Mouse (Mus musculus) ES-Bruce4 (cell line): ENCODE measurements around the gene Trmo. TPM values are rescaled to one million over a fixed set of nuclear protein-coding genes. Genes with fewer than 3 reads are reported as not detected.
A peak's percentile ranks its signal among the peaks of the same experiment; 100 is the strongest.

Experiments used
- H3K27ac ChIP-seq: 2 replicates; pipeline ENCODE4 v1.5.1; 2012; ENCODE audit warnings: low read length, inconsistent platforms; ENCODE audit not compliant: insufficient read depth
- H3K27me3 ChIP-seq: 2 replicates; pipeline ENCODE4 v1.6.1; 2012; ENCODE audit warnings: mild to moderate bottlenecking, low read length, inconsistent platforms; ENCODE audit not compliant: control insufficient read depth, poor library complexity, insufficient read depth, severe bottlenecking
- H3K36me3 ChIP-seq: 2 replicates; pipeline ENCODE4 v1.6.1; 2012; ENCODE audit warnings: inconsistent platforms, mild to moderate bottlenecking, low read length, moderate library complexity; ENCODE audit not compliant: control insufficient read depth, poor library complexity, insufficient read depth, severe bottlenecking
- H3K4me1 ChIP-seq: one replicate; pipeline ENCODE4 v1.8.1; 2011; ENCODE audit warnings: low read length; ENCODE audit not compliant: control insufficient read depth, insufficient read depth
- H3K4me3 ChIP-seq: 2 replicates; pipeline ENCODE4 v1.5.1; 2011; ENCODE audit warnings: low read depth, mild to moderate bottlenecking, low read length
- H3K9ac ChIP-seq: 2 replicates; pipeline ENCODE4 v1.6.1; 2012; ENCODE audit warnings: low read depth, mild to moderate bottlenecking, inconsistent platforms; ENCODE audit not compliant: poor library complexity, severe bottlenecking
- H3K9me3 ChIP-seq: replicated peaks from 2 replicates; pipeline ENCODE4 v1.6.1; 2012; ENCODE audit warnings: mild to moderate bottlenecking, low read length, inconsistent platforms; ENCODE audit not compliant: control insufficient read depth, poor library complexity, insufficient read depth, severe bottlenecking
- CTCF ChIP-seq: IDR thresholded peaks from one replicate; pipeline ENCODE4 v1.8.1; 2011; ENCODE audit warnings: low read depth, low read length
- EP300 ChIP-seq: IDR thresholded peaks from 2 replicates; pipeline ENCODE4 v1.6.1; 2011; ENCODE audit warnings: low read depth, low read length; ENCODE audit not compliant: insufficient read depth
- POLR2A ChIP-seq: IDR thresholded peaks from one replicate; pipeline ENCODE4 v1.8.1; 2011; ENCODE audit warnings: low read length; ENCODE audit not compliant: insufficient read depth
- polyA plus RNA-seq: library from polyadenylated mRNA; stranded (reverse); fragments of >200 nt; gene quantifications from 2 replicates; pipeline ENCODE4 v1.2.4, GENCODE M21; 2011; ENCODE audit warnings: low read depth; ENCODE audit not compliant: missing spikeins, insufficient read depth, insufficient read length

Trmo gene
- polyA plus RNA-seq, 1 experiment: 10.1 TPM

DNA sequence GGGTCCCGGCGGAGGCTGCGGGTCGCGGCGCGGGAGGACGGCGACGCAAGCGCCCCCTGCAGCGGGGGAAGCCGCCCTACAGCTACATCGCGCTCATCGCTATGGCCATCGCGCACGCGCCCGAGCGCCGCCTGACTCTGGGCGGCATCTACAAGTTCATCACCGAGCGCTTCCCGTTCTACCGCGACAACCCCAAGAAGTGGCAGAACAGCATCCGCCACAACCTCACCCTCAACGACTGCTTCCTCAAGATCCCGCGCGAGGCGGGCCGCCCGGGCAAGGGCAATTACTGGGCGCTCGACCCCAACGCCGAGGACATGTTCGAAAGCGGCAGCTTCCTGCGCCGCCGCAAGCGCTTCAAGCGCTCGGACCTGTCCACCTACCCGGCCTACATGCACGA, 44.9 kb downstream of the Trmo start:
- Histone ChIP-seq H3K27ac (no peak overlapping the region), H3K4me1 (no peaks in the 10 kb centered on the region), H3K9ac (peak overlapping the region; percentile 75), H3K27me3 (peaks cover 16% of the 10 kb centered on the region), H3K9me3 (no peaks in the 10 kb centered on the region), H3K36me3 (no peaks in the 10 kb centered on the region), H3K4me3 (peak overlapping the region; percentile 64)
- TF ChIP-seq POLR2A (no peak), EP300 (no peak), CTCF (peak; percentile 9)

DNA sequence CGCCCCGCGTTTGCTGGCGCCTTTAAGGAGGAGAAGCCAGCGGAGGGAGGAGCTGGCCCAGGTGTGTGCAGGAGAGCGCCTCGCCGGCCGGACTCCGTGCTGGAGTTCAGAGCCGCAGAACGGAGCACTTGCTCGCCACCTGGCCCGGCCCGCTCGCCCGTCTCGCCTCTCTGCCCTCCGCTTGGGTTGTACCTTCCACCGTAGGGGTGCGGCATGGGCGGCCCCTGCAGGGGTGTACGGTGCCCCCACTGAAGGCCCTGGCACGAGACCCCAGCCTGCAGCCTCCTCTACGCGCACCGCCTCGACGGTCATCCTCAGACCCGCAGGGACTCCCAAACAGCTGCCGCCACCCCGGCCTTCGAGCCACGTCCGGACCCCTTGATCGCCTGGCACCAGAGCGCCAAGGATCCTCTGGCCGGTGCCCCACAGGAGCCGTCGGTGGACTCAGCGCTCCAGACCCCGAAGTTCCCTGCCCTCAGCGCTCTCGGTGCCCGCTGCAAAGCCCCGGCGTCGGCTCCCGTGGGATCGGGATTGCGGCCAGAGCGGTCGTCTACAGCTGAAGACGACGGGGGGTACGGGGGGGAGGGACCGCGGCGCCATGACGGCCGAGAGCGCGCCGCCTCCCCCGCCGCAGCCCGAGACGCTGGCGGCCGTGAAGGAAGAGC, 45.5 kb downstream of the Trmo start, which contains the start of gene Foxe1:
Foxe1 (plus strand) TSS at position 14 of the 665 bp plus-strand sequence.
- no peak for TF ChIP-seq EP300
- TF ChIP-seq POLR2A: no peak
- TF ChIP-seq CTCF: no peak
- no peak within 1 kb of the TSS for H3K27ac ChIP-seq
- H3K9ac ChIP-seq: peak within 1 kb of the TSS; percentile 75

DNA sequence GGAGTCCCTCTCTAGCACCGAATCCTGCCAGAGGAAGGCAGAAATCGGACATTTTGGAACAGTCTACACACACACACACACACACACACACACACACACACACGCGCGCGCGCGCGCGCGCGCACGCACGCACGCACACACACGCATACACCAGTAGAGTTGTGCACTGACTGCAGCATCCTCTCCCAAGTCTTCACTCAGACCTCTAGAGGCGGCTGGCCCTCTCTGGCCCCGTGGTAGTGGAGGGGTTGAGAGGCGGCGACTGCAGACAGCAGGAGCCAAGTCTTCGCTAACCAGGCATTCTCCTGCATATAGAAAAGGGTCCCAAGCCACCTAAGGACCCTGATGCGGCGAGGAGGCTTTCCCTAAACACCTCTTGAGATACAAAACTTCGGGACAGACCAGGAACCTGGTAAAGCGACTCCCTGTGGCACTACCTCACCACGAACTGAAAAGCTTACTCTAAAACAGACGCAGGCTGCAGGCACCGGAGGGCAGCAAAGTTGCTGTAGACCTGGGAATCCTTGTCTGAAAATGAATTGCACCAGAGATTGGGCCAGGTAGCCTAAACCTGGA, 46.4 kb downstream of the Trmo start:
- H3K27ac ChIP-seq: no peak overlapping the region
- H3K9ac ChIP-seq: 0 out of 2 replicates have a peak overlapping the region, but pooled peaks have one; percentile 75

More for the DNA sequence above, 45.5 kb downstream of the Trmo start, which contains the start of gene Foxe1:
- Histone ChIP-seq H3K36me3 (no peaks in the 10 kb centered on the region), H3K9me3 (no peaks in the 10 kb centered on the region), H3K4me1 (no peaks in the 10 kb centered on the region), H3K4me3 (peak within 1 kb of the TSS; percentile 64), H3K27me3 (peaks cover 16% of the 10 kb centered on the region)

DNA sequence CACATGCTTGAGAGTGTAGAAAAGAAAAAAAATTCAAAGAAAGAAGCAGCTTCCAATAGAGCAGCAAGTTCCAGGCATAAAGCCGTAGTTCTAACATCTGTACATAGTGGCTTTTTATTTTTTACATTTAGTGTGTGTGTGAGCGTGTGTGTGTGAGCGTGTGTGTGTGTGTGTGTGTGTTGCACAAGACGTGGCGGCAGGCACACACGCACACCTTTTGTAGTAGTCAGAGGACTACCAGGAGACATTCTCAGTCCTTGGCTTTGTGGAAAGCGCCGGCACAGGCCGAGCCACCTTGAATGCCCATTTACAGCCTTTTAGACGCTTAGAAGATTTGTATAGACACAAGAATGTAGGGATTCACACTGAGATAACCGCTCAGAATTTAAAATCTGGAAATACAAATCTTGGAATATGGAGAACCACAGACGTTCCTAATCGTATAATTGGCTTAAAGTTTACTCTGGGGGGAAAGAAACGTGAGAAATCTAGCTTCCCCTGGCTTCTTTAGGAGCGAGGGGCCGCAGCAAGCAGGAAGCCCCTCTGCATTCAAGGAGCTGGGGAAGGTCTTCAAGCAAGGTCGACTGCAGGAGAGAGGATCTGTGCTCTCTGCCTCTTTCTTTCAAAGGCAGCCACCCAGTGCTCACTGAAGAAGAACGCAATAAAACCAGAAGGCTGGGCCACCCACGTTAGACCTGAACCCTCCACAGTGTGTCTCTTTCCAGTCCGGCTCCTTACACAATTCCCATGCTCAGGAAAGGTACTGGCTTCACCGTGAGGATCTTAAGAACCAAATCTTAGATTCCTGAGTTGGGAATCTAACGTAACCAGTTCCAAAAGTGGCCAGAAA, 47.2 kb downstream of the Trmo start:
- peaks cover 16% of the 10 kb centered on the region for H3K27me3 ChIP-seq
- peak overlapping the region; percentile 3; the same call in 1 of the 2 replicates for H3K4me3 ChIP-seq
- no peak overlapping the region for H3K9ac ChIP-seq
- no peak for TF ChIP-seq POLR2A
- TF ChIP-seq CTCF: no peak
- TF ChIP-seq EP300: no peak
- H3K27ac ChIP-seq: no peak overlapping the region
- no peaks in the 10 kb centered on the region for H3K4me1 ChIP-seq
- no peaks in the 10 kb centered on the region for H3K36me3 ChIP-seq
- no peaks in the 10 kb centered on the region for H3K9me3 ChIP-seq

More for the DNA sequence above, 46.4 kb downstream of the Trmo start:
- H3K9me3 ChIP-seq: no peaks in the 10 kb centered on the region
- H3K27me3 ChIP-seq: peaks cover 16% of the 10 kb centered on the region
- TF ChIP-seq EP300 (no peak), POLR2A (no peak), CTCF (no peak)
- H3K4me3 ChIP-seq: peak overlapping the region; percentile 35
- H3K36me3 ChIP-seq: no peaks in the 10 kb centered on the region
- H3K4me1 ChIP-seq: no peaks in the 10 kb centered on the region

DNA sequence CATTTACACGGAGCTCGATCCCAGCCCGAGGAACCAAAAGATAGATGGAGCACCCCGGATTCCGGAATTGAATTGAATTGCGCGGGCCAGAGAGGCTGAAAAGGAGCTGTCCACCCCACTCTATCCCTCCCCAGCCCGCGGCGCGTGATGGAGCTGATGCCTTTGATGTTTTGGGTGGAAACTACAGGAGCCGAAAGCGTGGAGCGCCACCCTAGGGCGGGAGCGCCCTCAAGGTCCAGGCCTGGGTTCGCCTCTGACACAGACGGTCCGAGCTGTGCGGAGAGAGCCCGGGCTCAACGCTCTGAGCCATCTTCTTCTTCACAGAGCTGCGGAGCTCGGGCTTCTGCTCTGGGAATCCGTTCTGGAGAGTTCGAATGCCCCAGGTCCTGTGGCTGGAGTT, 49.7 kb downstream of the Trmo start:
- Histone ChIP-seq H3K9ac (no peak overlapping the region), H3K27me3 (peaks cover 9% of the 10 kb centered on the region), H3K36me3 (no peaks in the 10 kb centered on the region), H3K9me3 (no peaks in the 10 kb centered on the region), H3K27ac (no peak overlapping the region), H3K4me3 (no peak overlapping the region), H3K4me1 (no peaks in the 10 kb centered on the region)
- TF ChIP-seq EP300 (no peak), POLR2A (no peak), CTCF (no peak)
